Mouse (Mus musculus): Measurements from ENCODE around the gene Slc25a41. TPM values are rescaled to one million over a fixed set of nuclear protein-coding genes. Genes with fewer than 3 reads are reported as not detected.
A peak's percentile ranks its signal among the peaks of the same experiment; 100 is the strongest.

Gene Slc25a41
- polyA plus RNA-seq, 1 experiment from 2014 or later, result not detected

GRCm38 (mm10) chr17:57070699-57071098 lies 29.2 kb upstream of the Slc25a41 start:
- peak; percentile 47; the same call in 1 of the 2 replicates for ATAC-seq (ENCODE audit: low read depth)
- Histone ChIP-seq H3K4me3 (ENCODE audit: low read depth, low read length) (no peak overlapping the region), H3K27ac (ENCODE audit: low read depth, low read length) (no peak overlapping the region), H3K4me1 (ENCODE audit: control insufficient read depth, insufficient read depth, low read length) (no peaks in the 10 kb centered on the region; the same call in 1 of the 2 replicates), H3K9ac (replicated peaks; ENCODE audit: low read depth, low read length) (no peak overlapping the region), H3K4me2 (ENCODE audit: low read depth, low read length) (peak overlapping the region; percentile 3; the same call in 1 of the 2 replicates), H3K27me3 (ENCODE audit: control insufficient read depth, insufficient read depth, low read length) (no peaks in the 10 kb centered on the region), H3K36me3 (ENCODE audit: control insufficient read depth, insufficient read depth, low read length) (no peaks in the 10 kb centered on the region), H3K9me3 (ENCODE audit: control insufficient read depth, low read length) (no peaks in the 10 kb centered on the region)
- WGBS, result 4% methylated on average over 11 of the region's 11 CpGs

GRCm38 (mm10) chr17:57070272-57070671 lies 28.8 kb upstream of the Slc25a41 start:
- peak overlapping the region; percentile 3 for H3K4me2 ChIP-seq (ENCODE audit: low read depth, low read length)
- no peak overlapping the region; the same call in 1 of the 2 replicates for H3K4me3 ChIP-seq (ENCODE audit: low read depth, low read length)
- H3K9me3 ChIP-seq (ENCODE audit: control insufficient read depth, low read length), result no peaks in the 10 kb centered on the region
- H3K9ac ChIP-seq (replicated peaks; ENCODE audit: low read depth, low read length), result no peak overlapping the region; the same call in 1 of the 2 replicates
- no peak for ATAC-seq (ENCODE audit: low read depth)
- no peak overlapping the region for H3K27ac ChIP-seq (ENCODE audit: low read depth, low read length)
- 7% methylated on average over 9 of the region's 9 CpGs for WGBS
- no peaks in the 10 kb centered on the region for H3K27me3 ChIP-seq (ENCODE audit: control insufficient read depth, insufficient read depth, low read length)
- no peaks in the 10 kb centered on the region for H3K36me3 ChIP-seq (ENCODE audit: control insufficient read depth, insufficient read depth, low read length)
- no peaks in the 10 kb centered on the region; the same call in 1 of the 2 replicates for H3K4me1 ChIP-seq (ENCODE audit: control insufficient read depth, insufficient read depth, low read length)

GRCm38 (mm10) chr17:57066908-57067307 lies 25.5 kb upstream of the Slc25a41 start:
- 70% methylated on average over 5 of the region's 5 CpGs for WGBS
- H3K36me3 ChIP-seq (ENCODE audit: control insufficient read depth, insufficient read depth, low read length), result no peaks in the 10 kb centered on the region
- ATAC-seq (ENCODE audit: low read depth), result no peak
- no peaks in the 10 kb centered on the region for H3K9me3 ChIP-seq (ENCODE audit: control insufficient read depth, low read length)
- no peak overlapping the region for H3K4me2 ChIP-seq (ENCODE audit: low read depth, low read length)
- no peak overlapping the region for H3K27ac ChIP-seq (ENCODE audit: low read depth, low read length)
- peaks cover 4% of the 10 kb centered on the region; the same call in 1 of the 2 replicates for H3K4me1 ChIP-seq (ENCODE audit: control insufficient read depth, insufficient read depth, low read length)
- H3K4me3 ChIP-seq (ENCODE audit: low read depth, low read length), result no peak overlapping the region
- H3K9ac ChIP-seq (replicated peaks; ENCODE audit: low read depth, low read length), result no peak overlapping the region
- H3K27me3 ChIP-seq (ENCODE audit: control insufficient read depth, insufficient read depth, low read length), result peaks cover 15% of the 10 kb centered on the region

- Histone ChIP-seq H3K9me3 (ENCODE audit: control insufficient read depth, low read length) (no peaks in the 10 kb centered on the region), H3K9ac (replicated peaks; ENCODE audit: low read depth, low read length) (no peak overlapping the region), H3K4me3 (ENCODE audit: low read depth, low read length) (no peak overlapping the region), H3K27ac (ENCODE audit: low read depth, low read length) (no peak overlapping the region), H3K27me3 (ENCODE audit: control insufficient read depth, insufficient read depth, low read length) (peaks cover 23% of the 10 kb centered on the region), H3K4me2 (ENCODE audit: low read depth, low read length) (no peak overlapping the region), H3K36me3 (ENCODE audit: control insufficient read depth, insufficient read depth, low read length) (no peaks in the 10 kb centered on the region), H3K4me1 (ENCODE audit: control insufficient read depth, insufficient read depth, low read length) (peaks cover 8% of the 10 kb centered on the region; the same call in 1 of the 2 replicates)
- WGBS, result 5% methylated on average over 8 of the region's 8 CpGs
- no peak for ATAC-seq (ENCODE audit: low read depth)
Observed at GRCm38 (mm10) chr17:57063031-57063430, 21.6 kb upstream of the Slc25a41 start.

GRCm38 (mm10) chr17:57062548-57062947 lies 21.1 kb upstream of the Slc25a41 start:
- H3K36me3 ChIP-seq (ENCODE audit: control insufficient read depth, insufficient read depth, low read length), result no peaks in the 10 kb centered on the region
- no peak overlapping the region for H3K9ac ChIP-seq (replicated peaks; ENCODE audit: low read depth, low read length)
- 0 out of 2 replicates have a peak overlapping the region, but pooled peaks have one; percentile 25 for H3K4me3 ChIP-seq (ENCODE audit: low read depth, low read length)
- 0 out of 2 replicates have a peak overlapping the region, but pooled peaks have one; percentile 35 for H3K4me2 ChIP-seq (ENCODE audit: low read depth, low read length)
- under 1% methylated on average over 22 of the region's 22 CpGs for WGBS
- no peaks in the 10 kb centered on the region for H3K9me3 ChIP-seq (ENCODE audit: control insufficient read depth, low read length)
- H3K4me1 ChIP-seq (ENCODE audit: control insufficient read depth, insufficient read depth, low read length), result peaks cover 8% of the 10 kb centered on the region; the same call in 1 of the 2 replicates
- ATAC-seq (ENCODE audit: low read depth), result no peak
- H3K27ac ChIP-seq (ENCODE audit: low read depth, low read length), result no peak overlapping the region
- peaks cover 23% of the 10 kb centered on the region for H3K27me3 ChIP-seq (ENCODE audit: control insufficient read depth, insufficient read depth, low read length)

- Histone ChIP-seq H3K9me3 (ENCODE audit: control insufficient read depth, low read length) (no peaks in the 10 kb centered on the region), H3K27me3 (ENCODE audit: control insufficient read depth, insufficient read depth, low read length) (peaks cover 23% of the 10 kb centered on the region), H3K4me2 (ENCODE audit: low read depth, low read length) (peak overlapping the region; percentile 35; the same call in 1 of the 2 replicates), H3K27ac (ENCODE audit: low read depth, low read length) (no peak overlapping the region), H3K4me1 (ENCODE audit: control insufficient read depth, insufficient read depth, low read length) (peaks cover 8% of the 10 kb centered on the region; the same call in 1 of the 2 replicates), H3K36me3 (ENCODE audit: control insufficient read depth, insufficient read depth, low read length) (no peaks in the 10 kb centered on the region), H3K9ac (replicated peaks; ENCODE audit: low read depth, low read length) (no peak overlapping the region), H3K4me3 (ENCODE audit: low read depth, low read length) (peak overlapping the region; percentile 25)
- WGBS, result 1% methylated on average over 39 of the region's 39 CpGs
- ATAC-seq (ENCODE audit: low read depth), result no peak
Observed at GRCm38 (mm10) chr17:57062011-57062521, 20.6 kb upstream of the Slc25a41 start.

- no peak overlapping the region for H3K27ac ChIP-seq (ENCODE audit: low read depth, low read length)
- peaks cover 5% of the 10 kb centered on the region; the same call in 1 of the 2 replicates for H3K36me3 ChIP-seq (ENCODE audit: control insufficient read depth, insufficient read depth, low read length)
- H3K9ac ChIP-seq (replicated peaks; ENCODE audit: low read depth, low read length), result no peak overlapping the region
- H3K4me2 ChIP-seq (ENCODE audit: low read depth, low read length), result peak overlapping the region; percentile 58
- H3K4me1 ChIP-seq (ENCODE audit: control insufficient read depth, insufficient read depth, low read length), result peaks cover 8% of the 10 kb centered on the region; the same call in 1 of the 2 replicates
- H3K4me3 ChIP-seq (ENCODE audit: low read depth, low read length), result peak overlapping the region; percentile 78; the same call in 1 of the 2 replicates
- peaks cover 23% of the 10 kb centered on the region for H3K27me3 ChIP-seq (ENCODE audit: control insufficient read depth, insufficient read depth, low read length)
- ATAC-seq (ENCODE audit: low read depth), result no peak
- 40% methylated on average over 10 of the region's 10 CpGs for WGBS
- no peaks in the 10 kb centered on the region for H3K9me3 ChIP-seq (ENCODE audit: control insufficient read depth, low read length)
Observed at GRCm38 (mm10) chr17:57061069-57061468, 19.6 kb upstream of the Slc25a41 start.

- H3K4me1 ChIP-seq (ENCODE audit: control insufficient read depth, insufficient read depth, low read length), result peaks cover 8% of the 10 kb centered on the region; the same call in 1 of the 2 replicates
- WGBS, result under 1% methylated on average over 44 of the region's 44 CpGs
- peak; percentile 89 for ATAC-seq (ENCODE audit: low read depth)
Observed at GRCm38 (mm10) chr17:57060231-57060801, 18.9 kb upstream of the Slc25a41 start.

GRCm38 (mm10) chr17:57059486-57059977 lies 18.1 kb upstream of the Slc25a41 start, which contains the start of gene Slc25a23:
Gene Slc25a23, minus strand, starts transcription at chr17:57059863.
- peak; percentile 85 for ATAC-seq (ENCODE audit: low read depth)
- Histone ChIP-seq H3K9me3 (ENCODE audit: control insufficient read depth, low read length) (no peaks in the 10 kb centered on the region), H3K4me1 (ENCODE audit: control insufficient read depth, insufficient read depth, low read length) (peaks cover 8% of the 10 kb centered on the region; the same call in 1 of the 2 replicates), H3K27ac (ENCODE audit: low read depth, low read length) (peak within 1 kb of the TSS; percentile 70), H3K36me3 (ENCODE audit: control insufficient read depth, insufficient read depth, low read length) (peaks cover 10% of the 10 kb centered on the region; the same call in 1 of the 2 replicates), H3K4me3 (ENCODE audit: low read depth, low read length) (peak within 1 kb of the TSS; percentile 78), H3K4me2 (ENCODE audit: low read depth, low read length) (peak within 1 kb of the TSS; percentile 58), H3K9ac (replicated peaks; ENCODE audit: low read depth, low read length) (peak within 1 kb of the TSS; percentile 67), H3K27me3 (ENCODE audit: control insufficient read depth, insufficient read depth, low read length) (peaks cover 23% of the 10 kb centered on the region)
- under 1% methylated on average over 33 of the region's 45 CpGs for WGBS

More at GRCm38 (mm10) chr17:57060231-57060801, 18.9 kb upstream of the Slc25a41 start:
- H3K9ac ChIP-seq (replicated peaks; ENCODE audit: low read depth, low read length), result peak overlapping the region; percentile 41
- H3K4me2 ChIP-seq (ENCODE audit: low read depth, low read length), result peak overlapping the region; percentile 58
- no peaks in the 10 kb centered on the region for H3K9me3 ChIP-seq (ENCODE audit: control insufficient read depth, low read length)
- peaks cover 23% of the 10 kb centered on the region for H3K27me3 ChIP-seq (ENCODE audit: control insufficient read depth, insufficient read depth, low read length)
- peak overlapping the region; percentile 70 for H3K27ac ChIP-seq (ENCODE audit: low read depth, low read length)
- H3K4me3 ChIP-seq (ENCODE audit: low read depth, low read length), result peak overlapping the region; percentile 78
- H3K36me3 ChIP-seq (ENCODE audit: control insufficient read depth, insufficient read depth, low read length), result peaks cover 5% of the 10 kb centered on the region; the same call in 1 of the 2 replicates
